Mouse (Mus musculus): ENCODE results near the gene Immt. TPM values are rescaled to one million over a fixed set of nuclear protein-coding genes. Genes with fewer than 3 reads are reported as not detected.
"Not testable (repeated sequence)": the region's sequence is repeated elsewhere in the genome, so short reads cannot be mapped to it uniquely, and the experiment has no call there.

The Immt gene
- polyA plus RNA-seq, 1 experiment from 2014 or later: 192 TPM

DNA sequence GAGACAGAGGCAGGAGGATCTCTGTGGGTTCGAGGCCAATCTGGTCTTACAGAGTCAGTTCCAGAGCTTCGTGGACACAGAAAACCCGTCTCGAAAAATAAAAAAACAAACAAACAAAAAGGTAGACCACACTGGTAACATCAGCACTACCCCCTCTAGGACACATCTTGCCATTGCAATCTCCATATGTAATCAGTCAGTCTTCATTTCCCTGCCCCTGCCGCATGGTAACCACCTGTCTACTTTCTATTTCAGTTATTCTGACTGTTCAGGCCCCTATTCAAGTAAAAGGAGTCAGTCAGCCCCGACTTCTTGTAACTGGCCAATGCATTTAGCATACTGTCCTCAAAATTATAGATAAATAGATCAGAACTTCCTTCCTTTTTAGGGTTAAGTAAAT, 78.7 kb downstream of the Immt start:
- DNase-seq (ENCODE audit: low spot score) (peak; percentile 26), ATAC-seq (replicated peaks; ENCODE audit: insufficient number of reproducible peaks, low FRiP score, low TSS enrichment, low read depth) (no peak)
- no peaks in the 10 kb centered on the region for H3K9me3 ChIP-seq (replicated peaks; ENCODE audit: control insufficient read depth, low read length)
- 75% methylated on average over 6 of the region's 6 CpGs for WGBS
- H3K27ac ChIP-seq (replicated peaks; ENCODE audit: low read depth, low read length): no peak overlapping the region
- no peaks in the 10 kb centered on the region for H3K27me3 ChIP-seq (ENCODE audit: control insufficient read depth, insufficient read depth, low read length)
- H3K36me3 ChIP-seq (replicated peaks; ENCODE audit: control insufficient read depth, insufficient read depth, low read depth, low read length): no peaks in the 10 kb centered on the region; the same call in 1 of the 2 replicates
- H3K9ac ChIP-seq (replicated peaks; ENCODE audit: low read length): no peak overlapping the region
- peak overlapping the region; percentile 58 for H3K4me3 ChIP-seq (ENCODE audit: low read depth, low read length)
- peak overlapping the region; percentile 39 for H3K4me2 ChIP-seq (ENCODE audit: low read depth, low read length)
- H3K4me1 ChIP-seq (ENCODE audit: control insufficient read depth, insufficient read depth, low read length): no peaks in the 10 kb centered on the region

GRCm38 (mm10) chr6:71911686-71912450, 80.7 kb downstream of the Immt start:
- H3K36me3 ChIP-seq (replicated peaks; ENCODE audit: control insufficient read depth, insufficient read depth, low read depth, low read length): no peaks in the 10 kb centered on the region
- H3K4me1 ChIP-seq (ENCODE audit: control insufficient read depth, insufficient read depth, low read length): no peaks in the 10 kb centered on the region
- DNase-seq (ENCODE audit: low spot score): no peak
- 74% methylated on average over 5 of the region's 5 CpGs for WGBS
- H3K9ac ChIP-seq (replicated peaks; ENCODE audit: low read length): no peak overlapping the region
- no peak for ATAC-seq (replicated peaks; ENCODE audit: insufficient number of reproducible peaks, low FRiP score, low TSS enrichment, low read depth)
- no peak overlapping the region for H3K4me2 ChIP-seq (ENCODE audit: low read depth, low read length)
- no peaks in the 10 kb centered on the region for H3K27me3 ChIP-seq (ENCODE audit: control insufficient read depth, insufficient read depth, low read length)
- H3K4me3 ChIP-seq (ENCODE audit: low read depth, low read length): no peak overlapping the region
- no peak overlapping the region for H3K27ac ChIP-seq (replicated peaks; ENCODE audit: low read depth, low read length)
- H3K9me3 ChIP-seq (replicated peaks; ENCODE audit: control insufficient read depth, low read length): no peaks in the 10 kb centered on the region

- DNase-seq (ENCODE audit: low spot score): no peak
- ATAC-seq (replicated peaks; ENCODE audit: insufficient number of reproducible peaks, low FRiP score, low TSS enrichment, low read depth): no peak
- WGBS: 90% methylated on average over 7 of the region's 7 CpGs
- H3K36me3 ChIP-seq (replicated peaks; ENCODE audit: control insufficient read depth, insufficient read depth, low read depth, low read length): peaks cover 2% of the 10 kb centered on the region; the same call in 1 of the 2 replicates
- H3K4me2 ChIP-seq (ENCODE audit: low read depth, low read length): no peak overlapping the region
- no peak overlapping the region for H3K9ac ChIP-seq (replicated peaks; ENCODE audit: low read length)
- H3K4me3 ChIP-seq (ENCODE audit: low read depth, low read length): no peak overlapping the region
- no peaks in the 10 kb centered on the region for H3K9me3 ChIP-seq (replicated peaks; ENCODE audit: control insufficient read depth, low read length)
- no peak overlapping the region for H3K27ac ChIP-seq (replicated peaks; ENCODE audit: low read depth, low read length)
- H3K27me3 ChIP-seq (ENCODE audit: control insufficient read depth, insufficient read depth, low read length): no peaks in the 10 kb centered on the region
- no peaks in the 10 kb centered on the region for H3K4me1 ChIP-seq (ENCODE audit: control insufficient read depth, insufficient read depth, low read length)
Observed at GRCm38 (mm10) chr6:71920752-71921151, 89.6 kb downstream of the Immt start.

DNA sequence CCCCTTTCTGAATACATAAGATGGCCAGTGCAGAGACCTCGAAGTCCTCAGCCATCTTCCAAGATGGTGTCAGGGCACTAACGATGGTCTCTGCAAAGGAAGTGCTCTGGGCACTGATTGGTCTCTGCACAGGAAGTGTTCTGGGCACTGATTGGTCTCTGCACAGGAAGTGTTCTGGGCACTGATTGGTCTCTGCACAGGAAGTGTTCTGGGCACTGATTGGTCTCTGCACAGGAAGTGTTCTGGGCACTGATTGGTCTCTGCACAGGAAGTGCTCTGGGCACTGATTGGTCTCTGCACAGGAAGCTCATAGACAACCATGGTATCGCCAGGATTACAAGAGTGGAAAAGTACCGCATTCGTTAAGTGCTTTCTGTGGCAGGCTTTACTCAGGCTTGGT, 94.1 kb downstream of the Immt start:
- H3K36me3 ChIP-seq (replicated peaks; ENCODE audit: control insufficient read depth, insufficient read depth, low read depth, low read length); H3K9ac ChIP-seq (replicated peaks; ENCODE audit: low read length); H3K27ac ChIP-seq (replicated peaks; ENCODE audit: low read depth, low read length); DNase-seq (ENCODE audit: low spot score); ATAC-seq (replicated peaks; ENCODE audit: insufficient number of reproducible peaks, low FRiP score, low TSS enrichment, low read depth); H3K4me2 ChIP-seq (ENCODE audit: low read depth, low read length); H3K9me3 ChIP-seq (replicated peaks; ENCODE audit: control insufficient read depth, low read length); H3K4me3 ChIP-seq (ENCODE audit: low read depth, low read length); H3K27me3 ChIP-seq (ENCODE audit: control insufficient read depth, insufficient read depth, low read length); H3K4me1 ChIP-seq (ENCODE audit: control insufficient read depth, insufficient read depth, low read length): not testable (repeated sequence)
- WGBS: 86% methylated on average over 5 of the region's 5 CpGs

Other genes with a start within 250 kb of the Immt start
- 48.8 and 57.9 TPM in 2 replicates for gene Kdm3a, start 198.3 kb upstream of the Immt start, polyA plus RNA-seq (2014; fragmentation: Nextera tagmentation; extraction: Ambion mirVana)
- 25.1 and 27.8 TPM in 2 replicates for gene Reep1, start 123.8 kb upstream of the Immt start, polyA plus RNA-seq (2014; fragmentation: Nextera tagmentation; extraction: Ambion mirVana)
- 68.1 and 73.0 TPM in 2 replicates for gene Mrpl35, start 4.4 kb upstream of the Immt start, polyA plus RNA-seq (2014; fragmentation: Nextera tagmentation; extraction: Ambion mirVana)
- 139 and 151 TPM in 2 replicates for gene Ptcd3, start 77.4 kb downstream of the Immt start, polyA plus RNA-seq (2014; fragmentation: Nextera tagmentation; extraction: Ambion mirVana)
- gene Polr1a, start 77.7 kb downstream of the Immt start, polyA plus RNA-seq (2014; fragmentation: Nextera tagmentation; extraction: Ambion mirVana): 32.0 and 38.2 TPM in 2 replicates

Measured in embryonic facial prominence, embryonic 11.5 days (tissue).